Mouse (Mus musculus): ENCODE measurements at regions not wholly inside any gene's neighbourhood (a gene's known extent, or its start where the extent isn't known, plus 50 kb on each side); places are given as distances from the start of the nearest gene placed in this dataset.

DNA sequence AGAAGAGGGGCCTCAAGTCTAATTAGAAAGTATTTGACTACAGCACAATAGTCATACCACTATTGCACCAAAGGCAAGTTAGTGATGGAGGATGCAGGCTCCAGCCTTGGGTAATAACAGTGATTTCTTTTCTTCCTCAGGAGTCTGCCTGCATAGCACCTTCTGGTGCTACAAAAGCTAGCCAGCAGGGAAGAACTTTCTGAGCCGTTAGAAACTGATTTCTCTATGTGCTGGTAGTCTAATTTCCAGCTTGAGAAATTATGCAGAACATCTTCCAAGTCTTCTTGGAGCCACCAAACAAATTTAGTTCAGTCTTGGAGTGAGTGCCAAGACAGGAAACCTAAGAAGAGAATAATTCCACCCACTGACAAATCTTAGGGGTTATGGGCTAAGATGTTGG lies 115.2 kb upstream of the Foxa2 start:
- TF ChIP-seq EP300 (IDR thresholded peaks at IDR 0.05; ENCODE audit: insufficient read depth, low read depth, low read length) (no peak), POLR2A (IDR thresholded peaks at IDR 0.05; ENCODE audit: insufficient read depth, low read length) (no peak), CTCF (IDR thresholded peaks at IDR 0.05; ENCODE audit: low read depth, low read length) (no peak)
- Histone ChIP-seq H3K36me3 (ENCODE audit: control insufficient read depth, insufficient read depth, low read length, poor library complexity, severe bottlenecking) (no peaks in the 10 kb centered on the region), H3K27ac (ENCODE audit: insufficient read depth, low read length) (no peak overlapping the region), H3K9me3 (replicated peaks; ENCODE audit: control insufficient read depth, insufficient read depth, low read length, poor library complexity, severe bottlenecking) (no peaks in the 10 kb centered on the region), H3K27me3 (ENCODE audit: control insufficient read depth, insufficient read depth, low read length, poor library complexity, severe bottlenecking) (no peaks in the 10 kb centered on the region), H3K9ac (ENCODE audit: low read depth, poor library complexity, severe bottlenecking) (no peak overlapping the region), H3K4me1 (ENCODE audit: control insufficient read depth, insufficient read depth, low read length) (no peaks in the 10 kb centered on the region), H3K4me3 (ENCODE audit: low read depth, low read length) (no peak overlapping the region)

- no peaks in the 10 kb centered on the region for H3K9me3 ChIP-seq (replicated peaks; ENCODE audit: control insufficient read depth, insufficient read depth, low read length, poor library complexity, severe bottlenecking)
- H3K4me3 ChIP-seq (ENCODE audit: low read depth, low read length), result no peak overlapping the region
- H3K4me1 ChIP-seq (ENCODE audit: control insufficient read depth, insufficient read depth, low read length), result no peaks in the 10 kb centered on the region
- TF ChIP-seq POLR2A (IDR thresholded peaks at IDR 0.05; ENCODE audit: insufficient read depth, low read length) (no peak), CTCF (IDR thresholded peaks at IDR 0.05; ENCODE audit: low read depth, low read length) (no peak), EP300 (IDR thresholded peaks at IDR 0.05; ENCODE audit: insufficient read depth, low read depth, low read length) (no peak)
- H3K27ac ChIP-seq (ENCODE audit: insufficient read depth, low read length), result no peak overlapping the region
- H3K9ac ChIP-seq (ENCODE audit: low read depth, poor library complexity, severe bottlenecking), result no peak overlapping the region
- H3K27me3 ChIP-seq (ENCODE audit: control insufficient read depth, insufficient read depth, low read length, poor library complexity, severe bottlenecking), result no peaks in the 10 kb centered on the region
- H3K36me3 ChIP-seq (ENCODE audit: control insufficient read depth, insufficient read depth, low read length, poor library complexity, severe bottlenecking), result no peaks in the 10 kb centered on the region
Observed at GRCm38 (mm10) chr2:148162562-148162961, 115.8 kb upstream of the Foxa2 start.

DNA sequence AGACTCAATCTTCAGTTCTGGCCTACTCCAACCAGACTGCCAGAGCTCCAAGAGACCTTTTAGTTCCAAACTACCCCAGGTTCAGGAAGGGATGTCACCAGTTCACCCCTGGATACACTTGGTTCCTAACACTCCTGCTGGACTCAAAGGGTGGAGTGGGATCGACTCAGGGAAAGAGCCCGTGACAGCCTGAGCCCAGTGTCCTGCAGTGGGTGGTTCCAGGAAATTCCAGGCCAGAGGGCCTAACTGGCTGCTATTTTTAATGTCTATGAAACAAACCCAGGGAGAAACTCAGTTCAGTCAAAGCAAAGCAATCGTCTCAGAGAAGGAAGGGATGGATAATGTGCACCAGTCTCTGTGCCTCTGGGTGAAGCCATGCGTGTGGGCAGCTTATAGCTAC lies 124.3 kb upstream of the Foxa2 start:
- Histone ChIP-seq H3K4me1 (ENCODE audit: control insufficient read depth, insufficient read depth, low read length) (no peaks in the 10 kb centered on the region), H3K27ac (ENCODE audit: insufficient read depth, low read length) (no peak overlapping the region), H3K4me3 (ENCODE audit: low read depth, low read length) (no peak overlapping the region), H3K9ac (ENCODE audit: low read depth, poor library complexity, severe bottlenecking) (no peak overlapping the region), H3K36me3 (ENCODE audit: control insufficient read depth, insufficient read depth, low read length, poor library complexity, severe bottlenecking) (no peaks in the 10 kb centered on the region), H3K27me3 (ENCODE audit: control insufficient read depth, insufficient read depth, low read length, poor library complexity, severe bottlenecking) (no peaks in the 10 kb centered on the region; the same call in 1 of the 2 replicates), H3K9me3 (replicated peaks; ENCODE audit: control insufficient read depth, insufficient read depth, low read length, poor library complexity, severe bottlenecking) (no peaks in the 10 kb centered on the region)
- no peak for TF ChIP-seq EP300 (IDR thresholded peaks at IDR 0.05; ENCODE audit: insufficient read depth, low read depth, low read length)
- TF ChIP-seq CTCF (IDR thresholded peaks at IDR 0.05; ENCODE audit: low read depth, low read length), result no peak
- TF ChIP-seq POLR2A (IDR thresholded peaks at IDR 0.05; ENCODE audit: insufficient read depth, low read length), result no peak

GRCm38 (mm10) chr2:148171699-148172098 lies 124.9 kb upstream of the Foxa2 start:
- Histone ChIP-seq H3K4me1 (ENCODE audit: control insufficient read depth, insufficient read depth, low read length) (no peaks in the 10 kb centered on the region), H3K27me3 (ENCODE audit: control insufficient read depth, insufficient read depth, low read length, poor library complexity, severe bottlenecking) (no peaks in the 10 kb centered on the region; the same call in 1 of the 2 replicates), H3K9ac (ENCODE audit: low read depth, poor library complexity, severe bottlenecking) (no peak overlapping the region), H3K36me3 (ENCODE audit: control insufficient read depth, insufficient read depth, low read length, poor library complexity, severe bottlenecking) (no peaks in the 10 kb centered on the region), H3K27ac (ENCODE audit: insufficient read depth, low read length) (no peak overlapping the region), H3K4me3 (ENCODE audit: low read depth, low read length) (no peak overlapping the region), H3K9me3 (replicated peaks; ENCODE audit: control insufficient read depth, insufficient read depth, low read length, poor library complexity, severe bottlenecking) (no peaks in the 10 kb centered on the region)
- no peak for TF ChIP-seq EP300 (IDR thresholded peaks at IDR 0.05; ENCODE audit: insufficient read depth, low read depth, low read length)
- no peak for TF ChIP-seq CTCF (IDR thresholded peaks at IDR 0.05; ENCODE audit: low read depth, low read length)
- no peak for TF ChIP-seq POLR2A (IDR thresholded peaks at IDR 0.05; ENCODE audit: insufficient read depth, low read length)

- Histone ChIP-seq H3K9me3 (replicated peaks; ENCODE audit: control insufficient read depth, insufficient read depth, low read length, poor library complexity, severe bottlenecking) (no peaks in the 10 kb centered on the region), H3K9ac (ENCODE audit: low read depth, poor library complexity, severe bottlenecking) (no peak overlapping the region), H3K4me1 (ENCODE audit: control insufficient read depth, insufficient read depth, low read length) (no peaks in the 10 kb centered on the region), H3K27ac (ENCODE audit: insufficient read depth, low read length) (no peak overlapping the region), H3K27me3 (ENCODE audit: control insufficient read depth, insufficient read depth, low read length, poor library complexity, severe bottlenecking) (no peaks in the 10 kb centered on the region; the same call in 1 of the 2 replicates), H3K36me3 (ENCODE audit: control insufficient read depth, insufficient read depth, low read length, poor library complexity, severe bottlenecking) (no peaks in the 10 kb centered on the region), H3K4me3 (ENCODE audit: low read depth, low read length) (no peak overlapping the region)
- TF ChIP-seq EP300 (IDR thresholded peaks at IDR 0.05; ENCODE audit: insufficient read depth, low read depth, low read length) (no peak), CTCF (IDR thresholded peaks at IDR 0.05; ENCODE audit: low read depth, low read length) (no peak)
Observed at GRCm38 (mm10) chr2:148175251-148175927, 128.6 kb upstream of the Foxa2 start.

GRCm38 (mm10) chr2:148180245-148180644 lies 133.5 kb upstream of the Foxa2 start:
- Histone ChIP-seq H3K27me3 (ENCODE audit: control insufficient read depth, insufficient read depth, low read length, poor library complexity, severe bottlenecking) (no peaks in the 10 kb centered on the region; the same call in 1 of the 2 replicates), H3K27ac (ENCODE audit: insufficient read depth, low read length) (no peak overlapping the region), H3K9me3 (replicated peaks; ENCODE audit: control insufficient read depth, insufficient read depth, low read length, poor library complexity, severe bottlenecking) (no peaks in the 10 kb centered on the region), H3K4me1 (ENCODE audit: control insufficient read depth, insufficient read depth, low read length) (no peaks in the 10 kb centered on the region), H3K4me3 (ENCODE audit: low read depth, low read length) (no peak overlapping the region), H3K36me3 (ENCODE audit: control insufficient read depth, insufficient read depth, low read length, poor library complexity, severe bottlenecking) (no peaks in the 10 kb centered on the region), H3K9ac (ENCODE audit: low read depth, poor library complexity, severe bottlenecking) (no peak overlapping the region)
- no peak for TF ChIP-seq POLR2A (IDR thresholded peaks at IDR 0.05; ENCODE audit: insufficient read depth, low read length)
